Mouse (Mus musculus) adipose tissue, adult 10 weeks (tissue): ENCODE results near the gene Pik3r4. TPM values are rescaled to one million over a fixed set of nuclear protein-coding genes. Genes with fewer than 3 reads are reported as not detected.

Experiments
- polyA plus RNA-seq: library from polyadenylated mRNA; stranded (reverse); fragments of 350-450 nt; fragmentation: Illumina TruSeq; extraction: RNeasy Lipid Tissue Mini Kit (QIAGEN cat#74804); gene quantifications from one replicate; pipeline ENCODE4 v1.2.3, GENCODE M21; 2014; ENCODE audit warnings: low read depth, low replicate concordance

The Pik3r4 gene
- polyA plus RNA-seq = 22.1 TPM

GRCm38 (mm10) chr9:105642460-105643371 is at the start of gene Pik3r4:
Gene Pik3r4, plus strand, starts transcription at chr9:105642978.

Other genes with a start within 250 kb of the Pik3r4 start
- 9.5 TPM for gene Aste1, start 247.6 kb upstream of the Pik3r4 start, polyA plus RNA-seq
- 1.6 TPM for gene Nek11, start 247.5 kb upstream of the Pik3r4 start, polyA plus RNA-seq
- gene Atp2c1, start 115.7 kb upstream of the Pik3r4 start, polyA plus RNA-seq = 37.8 TPM
- 5.1 TPM for gene Col6a6, start 185.2 kb downstream of the Pik3r4 start, polyA plus RNA-seq